Mouse (Mus musculus): Measurements from ENCODE around the gene Ccno. TPM values are rescaled to one million over a fixed set of nuclear protein-coding genes. Genes with fewer than 3 reads are reported as not detected.
"Not testable (repeated sequence)": the region's sequence is repeated elsewhere in the genome, so short reads cannot be mapped to it uniquely, and the experiment has no call there.

Ccno gene
- polyA plus RNA-seq, 1 experiment from 2014 or later = 15.3 TPM

DNA sequence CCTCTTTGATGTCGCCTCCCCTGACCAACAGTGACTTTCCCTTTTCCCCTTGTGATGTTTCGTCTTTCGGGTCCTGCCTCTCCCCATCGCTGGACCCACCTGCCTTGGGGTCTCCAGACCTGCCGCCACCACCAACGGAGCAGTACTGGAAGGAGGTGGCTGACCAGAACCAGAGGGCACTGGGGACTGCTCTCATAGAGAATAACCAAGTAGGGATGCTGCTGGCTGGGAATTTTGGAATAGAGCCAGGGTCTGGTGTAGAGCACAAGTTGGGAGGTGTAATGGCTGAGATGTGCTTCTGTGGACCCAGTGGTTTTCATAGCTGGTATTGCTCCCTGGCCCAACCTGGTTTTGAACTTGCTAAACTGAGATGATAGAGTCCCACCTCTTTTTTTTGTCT, 9.8 kb downstream of the Ccno start:
- Histone ChIP-seq H3K27ac (ENCODE audit: low read length) (no peak overlapping the region), H3K4me1 (replicated peaks; ENCODE audit: control insufficient read depth, insufficient read depth, low read length) (peaks cover 8% of the 10 kb centered on the region), H3K4me3 (ENCODE audit: low read length) (no peak overlapping the region), H3K9me3 (ENCODE audit: control insufficient read depth, low read length) (no peaks in the 10 kb centered on the region), H3K36me3 (ENCODE audit: control insufficient read depth, insufficient read depth, low read length) (no peaks in the 10 kb centered on the region), H3K27me3 (ENCODE audit: control insufficient read depth, insufficient read depth, low read depth, low read length) (peaks cover 72% of the 10 kb centered on the region), H3K4me2 (ENCODE audit: low read depth, low read length) (no peak overlapping the region), H3K9ac (ENCODE audit: low read length) (no peak overlapping the region)
- ATAC-seq (ENCODE audit: low read depth) = no peak
- 73% methylated on average over 6 of the region's 6 CpGs for WGBS

- peaks cover 5% of the 10 kb centered on the region for H3K4me1 ChIP-seq (replicated peaks; ENCODE audit: control insufficient read depth, insufficient read depth, low read length)
- no peaks in the 10 kb centered on the region for H3K9me3 ChIP-seq (ENCODE audit: control insufficient read depth, low read length)
- H3K9ac ChIP-seq (ENCODE audit: low read length) = peak overlapping the region; percentile 65
- ATAC-seq (ENCODE audit: low read depth) = 0 out of 2 replicates have a peak, but pooled peaks have one; percentile 9
- H3K4me2 ChIP-seq (ENCODE audit: low read depth, low read length) = peak overlapping the region; percentile 83
- H3K4me3 ChIP-seq (ENCODE audit: low read length) = peak overlapping the region; percentile 50
- 0 out of 2 replicates have a peak overlapping the region, but pooled peaks have one; percentile 23 for H3K27ac ChIP-seq (ENCODE audit: low read length)
- WGBS = under 1% methylated on average over 46 of the region's 46 CpGs
- no peaks in the 10 kb centered on the region for H3K36me3 ChIP-seq (ENCODE audit: control insufficient read depth, insufficient read depth, low read length)
- H3K27me3 ChIP-seq (ENCODE audit: control insufficient read depth, insufficient read depth, low read depth, low read length) = peaks cover 62% of the 10 kb centered on the region
Measured at GRCm38 (mm10) chr13:112998427-112999201, 11.0 kb downstream of the Ccno start.

- Histone ChIP-seq H3K4me1 (replicated peaks; ENCODE audit: control insufficient read depth, insufficient read depth, low read length) (no peaks in the 10 kb centered on the region), H3K4me2 (ENCODE audit: low read depth, low read length) (no peak overlapping the region), H3K27me3 (ENCODE audit: control insufficient read depth, insufficient read depth, low read depth, low read length) (peaks cover 47% of the 10 kb centered on the region), H3K27ac (ENCODE audit: low read length) (peak overlapping the region; percentile 82), H3K9me3 (ENCODE audit: control insufficient read depth, low read length) (no peaks in the 10 kb centered on the region), H3K9ac (ENCODE audit: low read length) (no peak overlapping the region), H3K36me3 (ENCODE audit: control insufficient read depth, insufficient read depth, low read length) (no peaks in the 10 kb centered on the region), H3K4me3 (ENCODE audit: low read length) (no peak overlapping the region)
- ATAC-seq (ENCODE audit: low read depth) = peak; percentile 16; the same call in 1 of the 2 replicates
- WGBS = 58% methylated on average over 3 of the region's 3 CpGs
Measured at GRCm38 (mm10) chr13:113000090-113000489, 12.5 kb downstream of the Ccno start.

GRCm38 (mm10) chr13:113000576-113001318, 13.1 kb downstream of the Ccno start:
- Histone ChIP-seq H3K4me1 (replicated peaks; ENCODE audit: control insufficient read depth, insufficient read depth, low read length) (no peaks in the 10 kb centered on the region), H3K4me3 (ENCODE audit: low read length) (no peak overlapping the region), H3K4me2 (ENCODE audit: low read depth, low read length) (peak overlapping the region; percentile 32), H3K9me3 (ENCODE audit: control insufficient read depth, low read length) (no peaks in the 10 kb centered on the region), H3K36me3 (ENCODE audit: control insufficient read depth, insufficient read depth, low read length) (no peaks in the 10 kb centered on the region), H3K27ac (ENCODE audit: low read length) (peak overlapping the region; percentile 82), H3K27me3 (ENCODE audit: control insufficient read depth, insufficient read depth, low read depth, low read length) (peaks cover 41% of the 10 kb centered on the region), H3K9ac (ENCODE audit: low read length) (no peak overlapping the region)
- peak; percentile 96 for ATAC-seq (ENCODE audit: low read depth)
- WGBS = 38% methylated on average over 9 of the region's 9 CpGs

- Histone ChIP-seq H3K9me3 (ENCODE audit: control insufficient read depth, low read length) (no peaks in the 10 kb centered on the region), H3K27ac (ENCODE audit: low read length) (no peak overlapping the region), H3K27me3 (ENCODE audit: control insufficient read depth, insufficient read depth, low read depth, low read length) (no peaks in the 10 kb centered on the region; the same call in 1 of the 2 replicates), H3K4me1 (replicated peaks; ENCODE audit: control insufficient read depth, insufficient read depth, low read length) (0 out of 2 replicates have a peak, but pooled peaks cover 4% of the 10 kb centered on the region), H3K4me2 (ENCODE audit: low read depth, low read length) (peak overlapping the region; percentile 59), H3K4me3 (ENCODE audit: low read length) (no peak overlapping the region; the same call in 1 of the 2 replicates), H3K36me3 (ENCODE audit: control insufficient read depth, insufficient read depth, low read length) (no peaks in the 10 kb centered on the region), H3K9ac (ENCODE audit: low read length) (no peak overlapping the region)
- ATAC-seq (ENCODE audit: low read depth) = no peak
- WGBS = 77% methylated on average over 6 of the region's 6 CpGs
Measured at GRCm38 (mm10) chr13:113012683-113013082, 25.1 kb downstream of the Ccno start.

GRCm38 (mm10) chr13:113013174-113013953, 25.8 kb downstream of the Ccno start:
- not testable (repeated sequence) for H3K4me1 ChIP-seq (replicated peaks; ENCODE audit: control insufficient read depth, insufficient read depth, low read length); H3K27ac ChIP-seq (ENCODE audit: low read length); H3K36me3 ChIP-seq (ENCODE audit: control insufficient read depth, insufficient read depth, low read length); H3K9me3 ChIP-seq (ENCODE audit: control insufficient read depth, low read length); H3K27me3 ChIP-seq (ENCODE audit: control insufficient read depth, insufficient read depth, low read depth, low read length)
- peak overlapping the region; percentile 59 for H3K4me2 ChIP-seq (ENCODE audit: low read depth, low read length)
- 36% methylated on average over 16 of the region's 20 CpGs for WGBS
- H3K4me3 ChIP-seq (ENCODE audit: low read length) = peak overlapping the region; percentile 45
- H3K9ac ChIP-seq (ENCODE audit: low read length) = peak overlapping the region; percentile 48
- peak; percentile 60; the same call in 1 of the 2 replicates for ATAC-seq (ENCODE audit: low read depth)

GRCm38 (mm10) chr13:113021521-113021920, 33.9 kb downstream of the Ccno start:
- Histone ChIP-seq H3K4me2 (ENCODE audit: low read depth, low read length) (no peak overlapping the region), H3K27ac (ENCODE audit: low read length) (no peak overlapping the region), H3K4me1 (replicated peaks; ENCODE audit: control insufficient read depth, insufficient read depth, low read length) (peaks cover 3% of the 10 kb centered on the region; the same call in 1 of the 2 replicates), H3K36me3 (ENCODE audit: control insufficient read depth, insufficient read depth, low read length) (no peaks in the 10 kb centered on the region), H3K9ac (ENCODE audit: low read length) (no peak overlapping the region), H3K27me3 (ENCODE audit: control insufficient read depth, insufficient read depth, low read depth, low read length) (no peaks in the 10 kb centered on the region), H3K4me3 (ENCODE audit: low read length) (no peak overlapping the region), H3K9me3 (ENCODE audit: control insufficient read depth, low read length) (no peaks in the 10 kb centered on the region)
- ATAC-seq (ENCODE audit: low read depth) = no peak; the same call in 1 of the 2 replicates
- 88% methylated on average over 2 of the region's 2 CpGs for WGBS

- Histone ChIP-seq H3K4me3 (ENCODE audit: low read length) (no peak overlapping the region), H3K27ac (ENCODE audit: low read length) (peak overlapping the region; percentile 78), H3K9ac (ENCODE audit: low read length) (no peak overlapping the region), H3K4me1 (replicated peaks; ENCODE audit: control insufficient read depth, insufficient read depth, low read length) (peaks cover 3% of the 10 kb centered on the region; the same call in 1 of the 2 replicates), H3K9me3 (ENCODE audit: control insufficient read depth, low read length) (no peaks in the 10 kb centered on the region), H3K36me3 (ENCODE audit: control insufficient read depth, insufficient read depth, low read length) (no peaks in the 10 kb centered on the region), H3K27me3 (ENCODE audit: control insufficient read depth, insufficient read depth, low read depth, low read length) (no peaks in the 10 kb centered on the region), H3K4me2 (ENCODE audit: low read depth, low read length) (no peak overlapping the region)
- WGBS = 62% methylated on average over 8 of the region's 8 CpGs
- no peak for ATAC-seq (ENCODE audit: low read depth)
Measured at GRCm38 (mm10) chr13:113022467-113022866, 34.9 kb downstream of the Ccno start.
